Mouse (Mus musculus): Measurements from ENCODE around the gene Ptprm.
A peak's percentile ranks its signal among the peaks of the same experiment; 100 is the strongest.

Ptprm gene

GRCm38 (mm10) chr17:66720200-66720991 is 633.9 kb downstream of the Ptprm start:
- DNase-seq (ENCODE audit: low spot score), result no peak

- DNase-seq (ENCODE audit: low spot score), result no peak
Measured at GRCm38 (mm10) chr17:66712456-66713205, 641.6 kb downstream of the Ptprm start.

- DNase-seq (ENCODE audit: low spot score), result no peak
Measured at GRCm38 (mm10) chr17:66711221-66712016, 642.8 kb downstream of the Ptprm start.

- DNase-seq (ENCODE audit: low spot score), result no peak
Measured at GRCm38 (mm10) chr17:66710568-66710967, 643.7 kb downstream of the Ptprm start.

- DNase-seq (ENCODE audit: low spot score), result no peak
Measured at GRCm38 (mm10) chr17:66708748-66709147, 645.5 kb downstream of the Ptprm start.

- no peak for DNase-seq (ENCODE audit: low spot score)
Measured at GRCm38 (mm10) chr17:66707684-66708083, 646.6 kb downstream of the Ptprm start.

DNA sequence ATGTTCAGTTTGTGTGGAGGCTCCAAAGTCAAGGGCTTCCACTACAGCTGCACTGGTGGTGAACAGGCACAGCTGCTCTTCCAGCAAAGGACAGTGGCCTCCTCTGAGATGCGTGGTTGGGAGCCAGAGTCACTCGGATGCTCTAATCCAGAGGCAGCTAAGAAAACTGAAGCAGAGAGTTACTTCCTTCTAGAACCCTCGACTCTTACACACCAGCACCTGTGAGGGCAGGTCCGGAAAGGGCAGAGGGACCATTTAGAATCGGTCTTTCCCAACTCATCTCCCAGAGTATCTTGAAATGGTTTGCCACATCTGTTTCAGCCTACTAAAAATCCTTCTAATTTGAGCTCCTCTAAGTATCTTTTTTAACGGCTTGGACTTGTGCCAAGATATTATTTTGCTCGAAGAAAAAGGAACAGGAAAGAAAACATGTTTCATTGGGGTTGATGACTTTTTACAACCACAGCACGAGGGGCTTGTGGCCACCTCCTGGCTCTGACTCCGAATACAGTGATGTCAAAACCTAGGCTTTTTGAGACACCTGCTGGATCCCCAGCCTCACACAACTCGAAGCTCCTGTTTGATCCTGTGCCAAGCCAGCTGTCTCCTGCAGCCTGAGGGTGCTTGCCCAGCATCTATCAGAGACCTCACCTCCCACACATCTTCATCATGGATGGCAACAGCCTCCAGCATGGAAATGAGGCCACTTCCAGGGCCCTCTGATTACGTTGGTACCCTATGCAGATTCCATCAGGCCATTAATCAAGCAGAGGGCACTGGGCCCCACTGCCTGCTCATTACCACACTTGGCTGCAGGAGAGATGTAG is 652.7 kb downstream of the Ptprm start:
- no peak for DNase-seq (ENCODE audit: low spot score)

- no peak for DNase-seq (ENCODE audit: low spot score)
Measured at GRCm38 (mm10) chr17:66699896-66700295, 654.4 kb downstream of the Ptprm start.

DNA sequence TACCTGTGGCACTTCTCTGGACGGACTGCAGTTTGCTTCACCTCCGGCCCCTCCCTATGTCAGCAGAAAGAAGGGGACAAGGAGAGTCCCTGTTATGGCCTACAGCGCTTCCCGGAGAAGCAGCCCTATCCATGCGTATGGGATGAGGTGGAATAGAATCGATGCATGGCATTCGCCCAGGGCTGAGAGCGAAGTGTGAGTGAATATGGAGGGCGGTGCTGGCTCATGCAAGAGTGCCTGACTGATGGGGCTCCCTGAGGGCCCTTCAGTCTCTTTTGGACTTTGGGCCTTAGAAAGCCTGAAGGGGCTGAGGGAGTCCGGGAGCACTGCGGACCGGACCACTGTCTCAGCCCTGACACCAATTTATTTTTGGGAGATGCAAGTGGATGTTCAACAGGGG is 656.6 kb downstream of the Ptprm start:
- DNase-seq (ENCODE audit: low spot score), result no peak

DNA sequence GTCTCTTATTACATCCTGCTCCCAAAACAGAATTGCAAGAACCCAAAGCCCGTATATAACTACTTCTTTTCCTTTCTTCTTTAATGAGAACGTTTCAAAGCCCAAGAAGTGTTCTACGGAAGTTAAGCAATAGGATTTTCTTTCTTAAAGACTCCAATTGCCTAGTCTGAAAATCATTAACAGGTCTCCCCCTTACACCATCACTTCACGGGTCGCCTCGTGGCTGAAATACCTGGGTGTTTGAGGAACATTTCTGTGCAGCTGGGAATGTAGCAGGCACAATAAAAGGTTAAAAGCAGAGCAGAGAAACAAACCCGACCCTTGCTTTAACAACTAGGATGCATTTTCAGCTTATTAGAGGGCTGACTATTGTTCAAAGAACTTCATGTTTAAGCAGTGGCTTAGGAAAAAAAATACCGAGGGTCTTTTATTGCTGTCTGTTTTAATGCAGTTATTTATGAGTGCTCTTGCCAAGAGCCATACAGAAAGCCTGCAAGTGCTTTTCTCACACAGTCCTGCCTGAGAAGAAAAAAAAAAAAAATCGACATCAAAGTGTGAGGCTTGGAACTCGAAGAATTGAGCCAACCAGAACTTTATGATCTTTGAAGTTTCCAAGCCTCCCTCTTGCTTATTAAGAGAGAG is 657.6 kb downstream of the Ptprm start:
- DNase-seq (ENCODE audit: low spot score), result no peak

- no peak for DNase-seq (ENCODE audit: low spot score)
Measured at GRCm38 (mm10) chr17:66694326-66694725, 659.9 kb downstream of the Ptprm start.

- DNase-seq (ENCODE audit: low spot score), result no peak
Measured at GRCm38 (mm10) chr17:66693676-66694304, 660.5 kb downstream of the Ptprm start.

- DNase-seq (ENCODE audit: low spot score), result no peak
Measured at GRCm38 (mm10) chr17:66692941-66693675, 661.1 kb downstream of the Ptprm start.

- no peak for DNase-seq (ENCODE audit: low spot score)
Measured at GRCm38 (mm10) chr17:66688179-66688578, 666.1 kb downstream of the Ptprm start.

DNA sequence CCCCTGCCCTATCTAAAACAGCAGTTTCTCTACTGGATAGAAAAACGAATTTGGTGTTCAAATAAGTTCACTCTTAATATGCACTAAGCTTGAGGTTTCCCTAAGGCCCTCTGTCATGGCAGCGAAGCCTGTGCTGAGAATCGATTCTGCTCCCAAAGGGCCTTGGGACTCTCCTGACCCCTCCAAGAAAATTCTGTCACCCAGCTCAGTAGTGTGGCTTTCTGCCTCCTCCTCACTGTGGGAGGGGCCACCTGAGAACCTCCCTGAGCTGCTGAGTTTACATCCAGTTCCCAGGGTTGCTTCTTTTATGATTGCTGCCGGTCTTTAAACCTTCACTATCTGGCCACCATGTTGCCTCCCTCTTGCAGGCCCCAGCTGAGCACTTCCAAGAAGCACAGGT is 666.7 kb downstream of the Ptprm start:
- DNase-seq (ENCODE audit: low spot score), result no peak

- DNase-seq (ENCODE audit: low spot score), result no peak
Measured at GRCm38 (mm10) chr17:66686701-66687489, 667.4 kb downstream of the Ptprm start.

- DNase-seq (ENCODE audit: low spot score), result no peak
Measured at GRCm38 (mm10) chr17:66683411-66683810, 670.8 kb downstream of the Ptprm start.

GRCm38 (mm10) chr17:66680662-66681061 is 673.6 kb downstream of the Ptprm start:
- peak; percentile 25 for DNase-seq (ENCODE audit: low spot score)

DNA sequence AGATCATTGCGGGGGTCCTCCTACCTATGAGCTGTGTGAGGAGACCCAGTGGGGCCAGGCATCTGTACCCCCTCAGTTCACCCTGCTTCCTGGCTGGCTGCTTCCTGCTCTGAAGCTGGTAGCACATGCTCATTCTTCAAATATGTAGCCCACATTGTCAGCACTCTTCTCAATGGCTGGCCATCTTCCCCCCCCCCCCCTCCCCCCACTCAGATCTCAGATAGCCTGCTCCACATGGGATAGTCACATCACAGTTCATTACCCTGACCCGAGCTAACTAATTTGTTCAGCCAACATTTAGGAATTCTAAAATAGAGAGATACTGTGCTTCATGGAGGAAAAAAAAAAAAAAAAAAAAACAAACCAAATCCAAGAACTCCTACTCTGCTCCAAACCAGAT is 679.6 kb downstream of the Ptprm start:
- no peak for DNase-seq (ENCODE audit: low spot score)
